Mouse (Mus musculus): Measurements from ENCODE around the gene Mthfd1l. TPM values are rescaled to one million over a fixed set of nuclear protein-coding genes. Genes with fewer than 3 reads are reported as not detected.

Mthfd1l gene
- total and polyA plus RNA-seq, 3 experiments = 84.0 to 94.8 (median 90.3) TPM

DNA sequence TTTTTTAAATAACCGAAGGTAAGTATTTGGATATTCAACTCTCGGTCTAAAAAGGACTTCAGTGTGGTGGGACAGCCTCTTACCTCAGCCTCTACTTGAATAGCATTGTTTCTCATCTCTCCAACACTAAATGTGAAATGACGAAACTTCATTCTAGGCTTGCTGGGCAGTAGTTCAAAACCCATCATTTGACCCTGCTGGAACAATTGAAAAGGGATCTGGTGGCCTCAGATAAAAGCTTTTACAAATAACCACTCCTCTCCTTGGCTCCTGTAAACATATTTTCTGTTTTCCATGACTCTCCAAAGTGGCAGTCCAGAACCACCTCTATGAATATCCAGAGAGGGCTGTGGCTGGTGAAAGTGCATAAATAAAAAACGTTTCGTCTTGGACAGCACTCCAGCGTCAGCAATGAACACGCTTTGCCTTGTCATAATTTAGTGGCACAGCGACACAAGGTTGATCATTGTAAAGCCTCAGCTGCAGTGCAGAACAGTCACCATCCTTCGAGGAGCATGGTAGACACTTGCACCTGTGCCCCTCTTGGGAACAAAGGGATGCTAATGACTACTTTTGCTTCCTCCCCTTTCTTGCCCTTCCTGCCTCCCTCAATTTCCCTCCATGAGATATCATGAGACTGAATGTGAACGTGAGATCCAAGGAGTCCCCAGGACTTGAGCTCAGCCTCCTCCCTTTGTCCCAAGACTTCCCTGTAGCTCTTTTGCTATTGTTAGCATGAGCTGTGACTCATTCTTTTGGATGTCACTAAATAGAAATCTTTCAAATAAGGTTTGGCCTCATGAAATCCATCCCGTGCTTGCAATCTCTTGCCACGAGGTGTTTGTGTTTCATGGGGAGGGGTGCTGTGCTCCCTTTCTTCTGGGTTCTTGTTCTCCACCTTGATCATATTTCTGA is 179.2 kb downstream of the Mthfd1l start:
- H3K4me1 ChIP-seq (ENCODE audit: control insufficient read depth in 1 of 2, insufficient read depth in 2 of 2) = no peaks in the 10 kb centered on the region
- H3K79me2 ChIP-seq (replicated peaks; ENCODE audit: control insufficient read depth, extremely low read depth, insufficient read depth, poor library complexity, severe bottlenecking) = no peaks in the 10 kb centered on the region
- H3K4me2 ChIP-seq (ENCODE audit: insufficient read depth, low read depth, poor library complexity, severe bottlenecking) = no peak overlapping the region
- dilution Hi-C loops (cut with MboI; ENCODE audit: extremely low pct_ligation_motif_present, extremely low pct_unique_long_range_greater_than_20kb, low sequenced_read_pairs) = no loop called here
- H3K9me3 ChIP-seq (replicated peaks; ENCODE audit: low read length) = no peaks in the 10 kb centered on the region
- no peak overlapping the region for H3K27ac ChIP-seq (ENCODE audit: insufficient read depth, low read depth)
- no peak overlapping the region for H3K4me3 ChIP-seq (replicated peaks in 1 of 3; ENCODE audit: low read depth in 2 of 3, low read length in 2 of 3, poor library complexity in 1 of 3)
- no peaks in the 10 kb centered on the region for H3K27me3 ChIP-seq (replicated peaks)
- DNase-seq (ENCODE audit: extremely low read depth) = no peak
- peaks cover 40 to 88% of the 10 kb centered on the region in 2 experiments for H3K36me3 ChIP-seq (replicated peaks in 1 of 2; ENCODE audit: control insufficient read depth in 1 of 2, insufficient read depth in 1 of 2, low read length in 1 of 2)
- TF ChIP-seq KAT2A (IDR thresholded peaks at IDR 0.05; ENCODE audit: insufficient replicate concordance, low read length) (no peak), USF2 (conservative IDR thresholded peaks at IDR 0.05; ENCODE audit: low read depth, low read length) (no peak), HCFC1 (IDR thresholded peaks at IDR 0.05; ENCODE audit: low read depth, low read length) (no peak)
- H3K9ac ChIP-seq (ENCODE audit: insufficient read depth, low read depth) = no peak overlapping the region
- in situ Hi-C loops (cut with MboI; ENCODE audit: low pct_ligation_motif_present, low pct_unique_long_range_greater_than_20kb, low sequenced_read_pairs) = no loop called here

DNA sequence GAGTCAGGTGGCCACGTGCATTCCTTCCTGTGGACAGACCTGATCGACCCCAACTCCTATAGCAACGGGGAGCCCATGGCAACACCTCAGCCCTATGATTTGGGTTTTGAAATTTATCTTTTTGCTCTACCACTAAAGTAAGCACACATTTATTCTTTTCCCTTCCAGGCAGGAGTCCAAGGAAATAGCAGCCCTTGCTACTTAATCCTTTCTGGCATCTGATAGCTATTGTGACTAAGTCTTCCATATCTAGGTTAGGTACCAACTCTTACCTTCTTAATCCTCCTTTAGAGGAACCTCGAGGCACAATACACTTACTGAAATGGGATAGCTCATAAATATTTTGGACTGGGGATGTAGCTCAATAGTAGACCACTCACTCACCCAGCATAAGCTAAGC is 180.1 kb downstream of the Mthfd1l start:
- dilution Hi-C loops (cut with MboI; ENCODE audit: extremely low pct_ligation_motif_present, extremely low pct_unique_long_range_greater_than_20kb, low sequenced_read_pairs) (no loop called here), in situ Hi-C loops (cut with MboI; ENCODE audit: low pct_ligation_motif_present, low pct_unique_long_range_greater_than_20kb, low sequenced_read_pairs) (no loop called here)
- Histone ChIP-seq H3K27me3 (replicated peaks) (no peaks in the 10 kb centered on the region), H3K4me1 (ENCODE audit: control insufficient read depth in 1 of 2, insufficient read depth in 2 of 2) (no peaks in the 10 kb centered on the region), H3K79me2 (replicated peaks; ENCODE audit: control insufficient read depth, extremely low read depth, insufficient read depth, poor library complexity, severe bottlenecking) (no peaks in the 10 kb centered on the region), H3K36me3 (replicated peaks in 1 of 2; ENCODE audit: control insufficient read depth in 1 of 2, insufficient read depth in 1 of 2, low read length in 1 of 2) (peaks cover 37 to 87% of the 10 kb centered on the region in 2 experiments), H3K4me3 (replicated peaks in 1 of 3; ENCODE audit: low read depth in 2 of 3, low read length in 2 of 3, poor library complexity in 1 of 3) (no peak overlapping the region), H3K9ac (ENCODE audit: insufficient read depth, low read depth) (no peak overlapping the region), H3K4me2 (ENCODE audit: insufficient read depth, low read depth, poor library complexity, severe bottlenecking) (no peak overlapping the region), H3K9me3 (replicated peaks; ENCODE audit: low read length) (no peaks in the 10 kb centered on the region), H3K27ac (ENCODE audit: insufficient read depth, low read depth) (no peak overlapping the region)
- no peak for DNase-seq (ENCODE audit: extremely low read depth)
- TF ChIP-seq SMC3 (IDR thresholded peaks at IDR 0.05; ENCODE audit: low read depth, low read length) (no peak), POLR2AphosphoS2 (IDR thresholded peaks at IDR 0.05; ENCODE audit: low read depth, low read length) (no peak), CTCF (conservative IDR thresholded peaks at IDR 0.05 in 1 of 2, IDR thresholded peaks at IDR 0.05 in 1 of 2; ENCODE audit: low read depth in 2 of 2, low read length in 2 of 2) (no peak), PAX5 (IDR thresholded peaks at IDR 0.05; ENCODE audit: low read length) (no peak), ZKSCAN1 (IDR thresholded peaks at IDR 0.05; ENCODE audit: borderline replicate concordance, low read depth, low read length) (no peak), ETS1 (conservative IDR thresholded peaks at IDR 0.05; ENCODE audit: low read depth, low read length) (no peak), TCF12 (IDR thresholded peaks at IDR 0.05; ENCODE audit: low read depth, low read length) (no peak), ZMIZ1 (IDR thresholded peaks at IDR 0.05; ENCODE audit: low read depth, low read length) (no peak), CHD1 (IDR thresholded peaks at IDR 0.05; ENCODE audit: low read depth, low read length) (no peak), NRF1 (IDR thresholded peaks at IDR 0.05; ENCODE audit: low read depth, low read length) (no peak), USF1 (IDR thresholded peaks at IDR 0.05; ENCODE audit: low read depth, low read length) (no peak), NELFE (IDR thresholded peaks at IDR 0.05; ENCODE audit: low read depth, low read length) (no peak), MAZ (IDR thresholded peaks at IDR 0.05; ENCODE audit: low read depth, low read length) (no peak), ZC3H11A (IDR thresholded peaks at IDR 0.05; ENCODE audit: low read depth, low read length) (no peak), HCFC1 (IDR thresholded peaks at IDR 0.05; ENCODE audit: low read depth, low read length) (no peak), USF2 (conservative IDR thresholded peaks at IDR 0.05; ENCODE audit: low read depth, low read length) (no peak), RAD21 (IDR thresholded peaks at IDR 0.05; ENCODE audit: low read depth, low read length) (no peak)
